Mouse (Mus musculus): ENCODE results near the gene Clec12b. TPM values are rescaled to one million over a fixed set of nuclear protein-coding genes. Genes with fewer than 3 reads are reported as not detected.
A peak's percentile ranks its signal among the peaks of the same experiment; 100 is the strongest.

Clec12b gene
- not detected in 2 replicates for polyA plus RNA-seq (2014; fragmentation: Nextera tagmentation; extraction: Ambion mirVana)

DNA sequence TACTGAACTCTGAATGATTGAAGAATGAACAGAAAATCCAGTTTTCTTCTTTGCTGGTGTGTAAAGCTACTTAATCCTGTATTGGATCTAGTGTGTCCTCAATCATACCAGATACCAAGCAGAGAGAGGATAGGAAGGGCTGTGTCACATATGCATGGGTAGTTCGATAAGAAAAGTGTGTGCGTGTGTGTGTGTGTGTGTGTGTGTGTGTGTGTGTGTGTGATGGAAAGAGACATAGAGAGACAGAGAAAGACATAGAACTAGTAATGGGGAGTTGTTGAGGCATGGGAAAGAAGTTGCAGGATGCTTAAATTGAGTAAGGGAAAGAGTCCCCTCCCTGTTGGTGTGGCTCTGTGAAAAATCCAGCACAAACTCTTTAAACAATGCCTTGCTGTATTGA is at the start of gene Clec12b:
Gene Clec12b (minus strand): TSS at position 101 of the 400 bp plus-strand sequence.
- Histone ChIP-seq H3K27ac (replicated peaks; ENCODE audit: low read depth, low read length) (no peak within 1 kb of the TSS), H3K9ac (replicated peaks; ENCODE audit: low read length) (no peak within 1 kb of the TSS), H3K36me3 (replicated peaks; ENCODE audit: control insufficient read depth, insufficient read depth, low read depth, low read length) (no peaks in the 10 kb centered on the region), H3K4me3 (ENCODE audit: low read depth, low read length) (no peak within 1 kb of the TSS), H3K9me3 (replicated peaks; ENCODE audit: control insufficient read depth, low read length) (no peaks in the 10 kb centered on the region), H3K4me2 (ENCODE audit: low read depth, low read length) (no peak within 1 kb of the TSS), H3K4me1 (ENCODE audit: control insufficient read depth, insufficient read depth, low read length) (no peaks in the 10 kb centered on the region), H3K27me3 (ENCODE audit: control insufficient read depth, insufficient read depth, low read length) (no peaks in the 10 kb centered on the region)
- ATAC-seq (replicated peaks; ENCODE audit: insufficient number of reproducible peaks, low FRiP score, low TSS enrichment, low read depth): no peak
- DNase-seq (ENCODE audit: low spot score): no peak
- 92% methylated on average over 2 of the region's 2 CpGs for WGBS

- Histone ChIP-seq H3K9me3 (replicated peaks; ENCODE audit: control insufficient read depth, low read length) (no peaks in the 10 kb centered on the region), H3K36me3 (replicated peaks; ENCODE audit: control insufficient read depth, insufficient read depth, low read depth, low read length) (no peaks in the 10 kb centered on the region), H3K4me1 (ENCODE audit: control insufficient read depth, insufficient read depth, low read length) (no peaks in the 10 kb centered on the region), H3K27me3 (ENCODE audit: control insufficient read depth, insufficient read depth, low read length) (no peaks in the 10 kb centered on the region), H3K4me3 (ENCODE audit: low read depth, low read length) (no peak overlapping the region), H3K4me2 (ENCODE audit: low read depth, low read length) (no peak overlapping the region), H3K9ac (replicated peaks; ENCODE audit: low read length) (no peak overlapping the region), H3K27ac (replicated peaks; ENCODE audit: low read depth, low read length) (no peak overlapping the region)
- DNase-seq (ENCODE audit: low spot score) (no peak), ATAC-seq (replicated peaks; ENCODE audit: insufficient number of reproducible peaks, low FRiP score, low TSS enrichment, low read depth) (no peak)
- WGBS: 79% methylated on average over 5 of the region's 5 CpGs
These were observed 48.6 kb upstream of the Clec12b start for GRCm38 (mm10) chr6:129434239-129434638.

DNA sequence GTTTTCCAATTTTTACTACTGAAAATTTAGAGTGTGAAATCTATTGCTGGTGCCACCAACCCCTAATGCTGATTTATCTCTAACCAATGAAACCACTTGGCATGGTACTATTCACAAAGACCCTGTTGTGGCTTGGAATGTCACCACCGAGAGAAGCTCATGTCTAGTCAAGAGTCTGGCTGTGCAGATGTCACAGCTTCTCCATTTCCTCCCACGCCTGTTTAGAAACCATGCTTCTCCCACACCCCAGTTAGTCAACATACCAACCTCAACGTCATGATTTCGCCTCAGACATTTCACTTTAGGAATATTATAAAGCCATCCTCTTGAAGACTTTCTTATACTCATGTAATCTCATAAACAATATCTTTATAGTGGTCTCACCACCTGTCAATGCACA is 41.6 kb upstream of the Clec12b start:
- DNase-seq (ENCODE audit: low spot score): no peak
- H3K9ac ChIP-seq (replicated peaks; ENCODE audit: low read length): no peak overlapping the region
- H3K4me1 ChIP-seq (ENCODE audit: control insufficient read depth, insufficient read depth, low read length): no peaks in the 10 kb centered on the region
- H3K4me3 ChIP-seq (ENCODE audit: low read depth, low read length): no peak overlapping the region
- no peaks in the 10 kb centered on the region for H3K27me3 ChIP-seq (ENCODE audit: control insufficient read depth, insufficient read depth, low read length)
- H3K27ac ChIP-seq (replicated peaks; ENCODE audit: low read depth, low read length): no peak overlapping the region
- H3K4me2 ChIP-seq (ENCODE audit: low read depth, low read length): no peak overlapping the region
- H3K36me3 ChIP-seq (replicated peaks; ENCODE audit: control insufficient read depth, insufficient read depth, low read depth, low read length): no peaks in the 10 kb centered on the region
- no peaks in the 10 kb centered on the region for H3K9me3 ChIP-seq (replicated peaks; ENCODE audit: control insufficient read depth, low read length)
- ATAC-seq (replicated peaks; ENCODE audit: insufficient number of reproducible peaks, low FRiP score, low TSS enrichment, low read depth): no peak
- WGBS: 79% methylated on average over 4 of the region's 4 CpGs

DNA sequence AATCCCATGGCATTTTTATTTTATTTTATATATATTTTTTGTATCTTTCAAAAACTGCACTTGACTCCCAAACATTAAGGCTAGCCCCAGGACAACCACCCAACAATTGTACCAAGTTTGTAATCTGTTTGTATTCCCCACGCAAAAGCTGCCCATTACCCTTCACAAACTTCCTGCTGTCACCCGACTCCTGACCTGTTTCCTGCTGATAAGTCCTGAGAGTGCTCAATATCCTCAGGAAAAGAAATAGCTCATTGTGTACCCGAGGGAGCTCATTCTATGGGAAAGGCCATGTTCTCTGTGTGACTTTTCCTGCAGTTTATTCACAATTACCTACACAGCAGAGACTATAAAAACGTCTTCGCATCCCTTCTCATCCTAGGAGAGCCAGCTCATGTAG is 40.1 kb upstream of the Clec12b start:
- H3K9ac ChIP-seq (replicated peaks; ENCODE audit: low read length): no peak overlapping the region
- no peaks in the 10 kb centered on the region for H3K4me1 ChIP-seq (ENCODE audit: control insufficient read depth, insufficient read depth, low read length)
- no peaks in the 10 kb centered on the region for H3K27me3 ChIP-seq (ENCODE audit: control insufficient read depth, insufficient read depth, low read length)
- H3K27ac ChIP-seq (replicated peaks; ENCODE audit: low read depth, low read length): no peak overlapping the region
- no peaks in the 10 kb centered on the region for H3K36me3 ChIP-seq (replicated peaks; ENCODE audit: control insufficient read depth, insufficient read depth, low read depth, low read length)
- no peak overlapping the region for H3K4me2 ChIP-seq (ENCODE audit: low read depth, low read length)
- no peaks in the 10 kb centered on the region for H3K9me3 ChIP-seq (replicated peaks; ENCODE audit: control insufficient read depth, low read length)
- WGBS: 22% methylated on average over 5 of the region's 5 CpGs
- ATAC-seq (replicated peaks; ENCODE audit: insufficient number of reproducible peaks, low FRiP score, low TSS enrichment, low read depth): no peak
- DNase-seq (ENCODE audit: low spot score): peak; percentile 24
- no peak overlapping the region for H3K4me3 ChIP-seq (ENCODE audit: low read depth, low read length)

- WGBS: 69% methylated on average over 5 of the region's 5 CpGs
- Histone ChIP-seq H3K4me1 (ENCODE audit: control insufficient read depth, insufficient read depth, low read length) (no peaks in the 10 kb centered on the region), H3K27me3 (ENCODE audit: control insufficient read depth, insufficient read depth, low read length) (no peaks in the 10 kb centered on the region), H3K36me3 (replicated peaks; ENCODE audit: control insufficient read depth, insufficient read depth, low read depth, low read length) (no peaks in the 10 kb centered on the region), H3K9me3 (replicated peaks; ENCODE audit: control insufficient read depth, low read length) (no peaks in the 10 kb centered on the region), H3K4me3 (ENCODE audit: low read depth, low read length) (no peak overlapping the region), H3K4me2 (ENCODE audit: low read depth, low read length) (no peak overlapping the region), H3K9ac (replicated peaks; ENCODE audit: low read length) (no peak overlapping the region), H3K27ac (replicated peaks; ENCODE audit: low read depth, low read length) (no peak overlapping the region)
- ATAC-seq (replicated peaks; ENCODE audit: insufficient number of reproducible peaks, low FRiP score, low TSS enrichment, low read depth): no peak
- DNase-seq (ENCODE audit: low spot score): no peak
These were observed 39.5 kb upstream of the Clec12b start for GRCm38 (mm10) chr6:129425217-129425616.

- no peaks in the 10 kb centered on the region for H3K9me3 ChIP-seq (replicated peaks; ENCODE audit: control insufficient read depth, low read length)
- no peak overlapping the region for H3K4me2 ChIP-seq (ENCODE audit: low read depth, low read length)
- no peaks in the 10 kb centered on the region for H3K27me3 ChIP-seq (ENCODE audit: control insufficient read depth, insufficient read depth, low read length)
- H3K4me1 ChIP-seq (ENCODE audit: control insufficient read depth, insufficient read depth, low read length): no peaks in the 10 kb centered on the region
- DNase-seq (ENCODE audit: low spot score): peak; percentile 71
- H3K36me3 ChIP-seq (replicated peaks; ENCODE audit: control insufficient read depth, insufficient read depth, low read depth, low read length): no peaks in the 10 kb centered on the region
- ATAC-seq (replicated peaks; ENCODE audit: insufficient number of reproducible peaks, low FRiP score, low TSS enrichment, low read depth): peak; percentile 59; the same call in 1 of the 2 replicates
- H3K4me3 ChIP-seq (ENCODE audit: low read depth, low read length): no peak overlapping the region
- no peak overlapping the region for H3K27ac ChIP-seq (replicated peaks; ENCODE audit: low read depth, low read length)
- 26% methylated on average over 1 of the region's 1 CpGs for WGBS
- no peak overlapping the region for H3K9ac ChIP-seq (replicated peaks; ENCODE audit: low read length)
These were observed 38.0 kb upstream of the Clec12b start for GRCm38 (mm10) chr6:129423734-129424072.

DNA sequence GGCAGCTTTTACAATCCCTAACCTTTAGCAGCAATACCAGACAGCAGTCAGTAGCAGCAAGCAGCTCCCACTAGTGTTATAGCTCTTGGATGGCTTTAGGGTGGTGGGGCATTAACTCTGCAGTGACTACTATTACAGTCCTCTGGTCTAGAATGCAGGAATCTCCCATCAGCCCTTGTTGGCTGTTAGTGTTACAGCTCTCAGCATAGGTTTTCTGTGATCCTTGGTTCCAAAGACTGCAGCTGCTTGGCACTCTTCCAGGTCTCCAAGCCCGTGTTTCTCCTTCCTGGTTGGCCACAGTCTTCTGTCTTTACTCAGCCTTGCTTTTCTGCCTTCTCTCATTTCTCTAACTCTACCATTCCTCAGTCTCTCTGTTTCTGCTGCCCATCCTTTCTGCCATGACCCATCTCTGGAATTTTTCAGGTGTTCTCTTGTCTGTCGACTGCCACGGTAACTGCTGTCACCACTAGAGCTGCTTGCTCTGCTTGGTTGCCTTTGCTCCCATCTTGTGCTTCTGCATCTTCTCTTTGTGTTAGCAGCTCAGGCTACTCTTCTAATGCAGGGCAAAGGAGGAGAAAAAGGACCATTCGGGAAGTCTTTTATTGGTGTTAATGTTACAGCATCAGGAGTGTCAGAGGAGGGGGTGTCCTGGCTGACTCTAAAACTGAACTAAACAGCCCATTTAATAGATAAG is 37.5 kb upstream of the Clec12b start:
- Histone ChIP-seq H3K4me3 (ENCODE audit: low read depth, low read length) (no peak overlapping the region), H3K36me3 (replicated peaks; ENCODE audit: control insufficient read depth, insufficient read depth, low read depth, low read length) (no peaks in the 10 kb centered on the region), H3K27me3 (ENCODE audit: control insufficient read depth, insufficient read depth, low read length) (no peaks in the 10 kb centered on the region), H3K27ac (replicated peaks; ENCODE audit: low read depth, low read length) (no peak overlapping the region), H3K4me1 (ENCODE audit: control insufficient read depth, insufficient read depth, low read length) (no peaks in the 10 kb centered on the region), H3K9ac (replicated peaks; ENCODE audit: low read length) (no peak overlapping the region), H3K9me3 (replicated peaks; ENCODE audit: control insufficient read depth, low read length) (no peaks in the 10 kb centered on the region), H3K4me2 (ENCODE audit: low read depth, low read length) (no peak overlapping the region)
- WGBS: 75% methylated on average over 4 of the region's 4 CpGs
- ATAC-seq (replicated peaks; ENCODE audit: insufficient number of reproducible peaks, low FRiP score, low TSS enrichment, low read depth) (no peak), DNase-seq (ENCODE audit: low spot score) (no peak)

DNA sequence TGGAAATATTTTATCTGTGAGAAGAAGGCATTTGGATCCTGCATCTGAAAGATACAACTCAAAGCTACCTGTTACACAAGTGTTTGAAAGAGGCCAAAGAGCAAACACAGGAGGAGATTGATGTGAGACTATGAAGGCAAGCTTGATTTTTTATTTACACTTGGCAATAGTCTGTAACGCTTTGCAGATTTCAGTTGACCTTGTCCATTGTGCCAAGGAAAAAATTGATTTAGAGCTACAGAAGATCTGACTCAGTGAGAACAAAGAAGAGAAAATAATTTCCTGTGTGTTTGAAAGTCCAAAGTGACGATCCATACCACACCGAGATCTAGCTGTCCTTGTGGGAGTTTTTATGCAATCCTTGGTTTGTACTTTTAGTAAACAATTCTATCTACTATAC is 36.6 kb upstream of the Clec12b start:
- Histone ChIP-seq H3K27ac (replicated peaks; ENCODE audit: low read depth, low read length) (no peak overlapping the region), H3K9me3 (replicated peaks; ENCODE audit: control insufficient read depth, low read length) (no peaks in the 10 kb centered on the region), H3K36me3 (replicated peaks; ENCODE audit: control insufficient read depth, insufficient read depth, low read depth, low read length) (no peaks in the 10 kb centered on the region), H3K4me1 (ENCODE audit: control insufficient read depth, insufficient read depth, low read length) (no peaks in the 10 kb centered on the region), H3K4me3 (ENCODE audit: low read depth, low read length) (no peak overlapping the region), H3K4me2 (ENCODE audit: low read depth, low read length) (no peak overlapping the region), H3K9ac (replicated peaks; ENCODE audit: low read length) (no peak overlapping the region), H3K27me3 (ENCODE audit: control insufficient read depth, insufficient read depth, low read length) (no peaks in the 10 kb centered on the region)
- ATAC-seq (replicated peaks; ENCODE audit: insufficient number of reproducible peaks, low FRiP score, low TSS enrichment, low read depth) (no peak), DNase-seq (ENCODE audit: low spot score) (no peak)
- WGBS: 89% methylated on average over 3 of the region's 3 CpGs
